Mouse (Mus musculus): Measurements from ENCODE around the gene Slc7a7. TPM values are rescaled to one million over a fixed set of nuclear protein-coding genes. Genes with fewer than 3 reads are reported as not detected.
A peak's percentile ranks its signal among the peaks of the same experiment; 100 is the strongest.

Gene Slc7a7
- total and polyA plus RNA-seq, 3 experiments: 20.1 to 65.6 TPM; not detected in 1

DNA sequence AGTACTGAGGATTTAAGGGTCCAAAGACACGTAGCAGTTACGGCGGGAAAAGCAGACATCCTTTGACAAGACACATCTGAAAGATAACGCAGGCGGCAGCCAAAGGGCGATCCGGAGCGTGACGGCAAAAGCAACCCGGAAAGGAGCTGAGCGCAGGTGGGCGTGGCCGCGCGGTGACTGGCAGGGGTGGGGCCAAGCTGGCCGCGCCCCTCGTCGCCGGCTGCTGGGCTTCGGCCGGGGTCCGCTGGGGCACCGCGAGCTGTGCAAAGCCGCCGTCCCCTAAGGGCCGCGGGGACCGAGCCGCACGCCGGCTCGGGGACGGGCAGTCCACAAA, 46.3 kb upstream of the Slc7a7 start, which contains the start of gene Lrp10 (continued):
- TF ChIP-seq E2F4 (IDR thresholded peaks at IDR 0.05; ENCODE audit: borderline replicate concordance, low read depth, low read length) (no peak), SMC3 (IDR thresholded peaks at IDR 0.05; ENCODE audit: low read depth, low read length) (no peak)

DNA sequence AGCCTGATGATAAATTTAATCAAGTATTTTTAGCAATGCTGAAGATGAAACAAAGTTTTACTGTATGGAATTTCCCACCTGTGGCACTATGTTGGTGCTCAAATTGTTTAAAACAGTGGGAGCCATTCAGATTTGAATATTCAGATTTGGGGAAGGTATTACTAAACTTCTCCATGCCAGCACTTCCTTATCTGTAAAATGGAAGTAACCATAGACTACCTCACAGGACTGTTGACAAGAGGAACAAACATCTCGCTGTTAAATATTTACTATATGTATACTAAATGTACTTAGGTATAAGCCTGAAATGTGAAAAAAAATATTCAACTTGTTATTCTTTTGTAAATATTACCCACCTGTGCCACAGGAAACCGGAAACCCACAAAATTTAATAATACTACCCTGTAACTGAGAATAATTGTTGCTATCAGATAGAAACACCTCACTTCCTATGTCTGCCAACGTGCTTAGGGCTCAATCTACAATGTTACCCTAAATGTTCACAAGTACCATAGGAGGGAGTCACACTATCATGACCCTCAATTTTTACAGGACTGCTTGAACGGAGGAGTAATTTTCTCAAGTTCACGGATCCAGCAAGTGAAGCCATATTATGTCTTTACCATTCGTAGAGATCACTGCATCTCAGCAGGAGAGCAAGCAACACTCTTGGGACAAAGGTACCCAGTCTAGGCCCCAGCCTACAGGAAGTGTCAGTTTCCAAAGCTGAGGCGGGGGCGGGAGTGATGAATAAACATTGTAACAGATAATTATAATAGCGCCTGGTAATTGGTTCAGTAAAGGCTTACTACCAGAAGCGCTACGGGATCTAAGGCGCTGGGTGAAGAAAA, 45.8 kb upstream of the Slc7a7 start:
- Histone ChIP-seq H3K27me3 (ENCODE audit: control insufficient read depth in 1 of 2, insufficient read depth in 2 of 2, low read length in 2 of 2) (no peaks in the 10 kb centered on the region), H3K9ac (ENCODE audit: control insufficient read depth, low read depth, low read length, poor library complexity, severe bottlenecking) (peak overlapping the region; percentile 96), H3K4me3 (ENCODE audit: control insufficient read depth in 1 of 2, insufficient read depth in 1 of 2, low read depth in 2 of 2, low read length in 2 of 2) (peak overlapping the region; percentile 61 to 91), H3K27ac (ENCODE audit: control insufficient read depth, low read depth, low read length) (peak overlapping the region; percentile 100), H3K36me3 (ENCODE audit: control insufficient read depth in 1 of 2, insufficient read depth in 2 of 2, low read length in 2 of 2) (peaks cover 0 to 24% of the 10 kb centered on the region in 2 experiments; a peak in 3 of 4 replicates), H3K9me3 (replicated peaks; ENCODE audit: insufficient read depth, low read length) (no peaks in the 10 kb centered on the region), H3K4me1 (ENCODE audit: control insufficient read depth in 1 of 2, insufficient read depth in 2 of 2, low read length in 2 of 2) (peaks cover 9 to 21% of the 10 kb centered on the region in 2 experiments), H3K79me2 (ENCODE audit: control insufficient read depth, insufficient read depth, low read length, poor library complexity) (peaks cover 21% of the 10 kb centered on the region)
- DNase-seq (ENCODE audit: low read depth, low spot score): peak; percentile 80
- TF ChIP-seq E2F4 (IDR thresholded peaks at IDR 0.05; ENCODE audit: borderline replicate concordance, low read depth, low read length) (no peak), JUND (IDR thresholded peaks at IDR 0.05; ENCODE audit: low read depth, low read length) (no peak), EP300 (IDR thresholded peaks at IDR 0.05; ENCODE audit: low read depth in 1 of 2, low read length in 2 of 2) (peak; percentile 38 to 41; a peak in 2 of 4 replicates), NELFE (IDR thresholded peaks at IDR 0.05; ENCODE audit: low read depth, low read length) (no peak), USF2 (IDR thresholded peaks at IDR 0.05; ENCODE audit: borderline replicate concordance in 1 of 2, insufficient read depth in 1 of 2, low read depth in 1 of 2, low read length in 2 of 2) (no peak), RAD21 (IDR thresholded peaks at IDR 0.05; ENCODE audit: low read depth, low read length) (no peak), ZC3H11A (IDR thresholded peaks at IDR 0.05; ENCODE audit: low read depth, low read length) (no peak), BHLHE40 (IDR thresholded peaks at IDR 0.05; ENCODE audit: borderline replicate concordance, low read depth, low read length) (no peak), POLR2A (IDR thresholded peaks at IDR 0.05; ENCODE audit: control insufficient read depth in 1 of 2, insufficient read depth in 1 of 2, low read depth in 1 of 2, low read length in 2 of 2, poor library complexity in 1 of 2) (0 out of 4 replicates have a peak, but pooled peaks of 1 of the 2 experiments have one; percentile 5), MAZ (IDR thresholded peaks at IDR 0.05; ENCODE audit: low read depth, low read length) (no peak), UBTF (IDR thresholded peaks at IDR 0.05; ENCODE audit: borderline replicate concordance, insufficient read depth, low read depth, low read length) (no peak), MYC (IDR thresholded peaks at IDR 0.05; ENCODE audit: low read depth, low read length) (no peak; the same call in 1 of the 2 replicates), KAT2A (conservative IDR thresholded peaks at IDR 0.05; ENCODE audit: low read depth, low read length) (no peak), ZMIZ1 (IDR thresholded peaks at IDR 0.05; ENCODE audit: low read depth, low read length) (no peak; the same call in 1 of the 2 replicates), POLR2AphosphoS5 (IDR thresholded peaks at IDR 0.05; ENCODE audit: borderline replicate concordance, low read depth, low read length) (no peak), ZKSCAN1 (IDR thresholded peaks at IDR 0.05; ENCODE audit: low read depth, low read length) (no peak), TBP (IDR thresholded peaks at IDR 0.05; ENCODE audit: low read depth, low read length) (0 out of 2 replicates have a peak, but pooled peaks have one; percentile 74), ELF1 (IDR thresholded peaks at IDR 0.05; ENCODE audit: low read depth, low read length) (peak; percentile 84), MEF2A (IDR thresholded peaks at IDR 0.05; ENCODE audit: extremely low read depth, insufficient replicate concordance, low read depth, low read length, poor library complexity, severe bottlenecking) (no peak), SIN3A (IDR thresholded peaks at IDR 0.05; ENCODE audit: low read length) (no peak; the same call in 1 of the 2 replicates), TCF12 (IDR thresholded peaks at IDR 0.05; ENCODE audit: low read depth, low read length) (0 out of 2 replicates have a peak, but pooled peaks have one; percentile 5), MAX (IDR thresholded peaks at IDR 0.05; ENCODE audit: low read length) (no peak), POLR2AphosphoS2 (IDR thresholded peaks at IDR 0.05; ENCODE audit: low read length) (no peak), GATA1 (IDR thresholded peaks at IDR 0.05; ENCODE audit: low read depth, low read length) (peak; percentile 3; the same call in 1 of the 2 replicates), SMC3 (IDR thresholded peaks at IDR 0.05; ENCODE audit: low read depth, low read length) (no peak), GABPA (IDR thresholded peaks at IDR 0.05; ENCODE audit: low read depth, low read length) (no peak), CTCF (IDR thresholded peaks at IDR 0.05 in 2 of 3, conservative IDR thresholded peaks at IDR 0.05 in 1 of 3; ENCODE audit: control insufficient read depth in 1 of 3, insufficient read depth in 1 of 3, low read depth in 2 of 3, low read length in 3 of 3, poor library complexity in 1 of 3, severe bottlenecking in 1 of 3) (no peak), CHD2 (IDR thresholded peaks at IDR 0.05; ENCODE audit: low read length) (no peak), ZNF384 (IDR thresholded peaks at IDR 0.05; ENCODE audit: low read depth, low read length) (no peak), ETS1 (IDR thresholded peaks at IDR 0.05; ENCODE audit: low read depth, low read length) (peak; percentile 48), MAFK (IDR thresholded peaks at IDR 0.05; ENCODE audit: borderline replicate concordance, low read depth, low read length) (no peak), HCFC1 (IDR thresholded peaks at IDR 0.05; ENCODE audit: low read depth, low read length) (no peak; the same call in 1 of the 2 replicates), USF1 (IDR thresholded peaks at IDR 0.05; ENCODE audit: low read depth, low read length) (no peak)
